Mouse (Mus musculus) liver, adult 2 months (tissue): ENCODE results near the gene Tmcc2. TPM values are rescaled to one million over a fixed set of nuclear protein-coding genes. Genes with fewer than 3 reads are reported as not detected.

Experiments
- DNase-seq: peaks from one replicate; pipeline ENCODE4 v3.0.0-alpha.2; 2011; ENCODE audit warnings: low read depth, low spot score; ENCODE audit errors: extremely low read depth
- H3K27ac ChIP-seq: fragments of 200-500 bp; replicated peaks from 2 replicates; pipeline ENCODE4 v1.5.1; 2012; ENCODE audit warnings: low read depth, mild to moderate bottlenecking, control low read depth, inconsistent platforms, low read length; ENCODE audit not compliant: insufficient read depth
- H3K27me3 ChIP-seq: fragments of 200-500 bp; 2 replicates; pipeline ENCODE4 v1.6.1; 2012; ENCODE audit warnings: mild to moderate bottlenecking, moderate library complexity, low read length, inconsistent platforms; ENCODE audit not compliant: control insufficient read depth, insufficient read depth
- H3K36me3 ChIP-seq: fragments of 200-500 bp; 2 replicates; pipeline ENCODE4 v1.6.1; 2012; ENCODE audit warnings: low read length, inconsistent platforms; ENCODE audit not compliant: control insufficient read depth, insufficient read depth
- H3K4me1 ChIP-seq: fragments of 200-500 bp; 2 replicates; pipeline ENCODE4 v1.6.1; 2011; ENCODE audit warnings: low read length; ENCODE audit not compliant: control insufficient read depth, insufficient read depth
- H3K4me3 ChIP-seq: fragments of 200-500 bp; 2 replicates; pipeline ENCODE4 v1.5.1; 2011; ENCODE audit warnings: low read depth, mild to moderate bottlenecking, control low read depth, low read length, moderate library complexity; ENCODE audit not compliant: insufficient read depth
- H3K79me2 ChIP-seq: fragments of 200-500 bp; 2 replicates; pipeline ENCODE4 v1.6.1; 2012; ENCODE audit warnings: inconsistent platforms, mild to moderate bottlenecking, low read length, moderate library complexity; ENCODE audit not compliant: control insufficient read depth, insufficient read depth
- H3K9ac ChIP-seq: fragments of 200-500 bp; 2 replicates; pipeline ENCODE4 v1.6.1; 2012; ENCODE audit warnings: low read depth, mild to moderate bottlenecking, control low read depth, inconsistent platforms, low read length
- CTCF ChIP-seq: fragments of 200-500 bp; IDR thresholded peaks from 2 replicates; pipeline ENCODE4 v1.5.1; 2011; ENCODE audit warnings: low read depth, low read length, control low read depth
- POLR2A ChIP-seq: fragments of 200-500 bp; IDR thresholded peaks from 2 replicates; pipeline ENCODE4 v1.6.1; 2011; ENCODE audit warnings: low read length, control low read depth; ENCODE audit not compliant: insufficient read depth; ENCODE audit errors: extremely low read depth
- WGBS: fragments of 180-500 bp; shearing (Covaris S2); methylation state at CpG from one replicate; pipeline ENCODE4 v1.1.7; 2018; 5-methylcytosine and 5-hydroxymethylcytosine counted together
- polyA plus RNA-seq: library from polyadenylated mRNA; depleted of rRNA; stranded (reverse); fragments of >200 nt; gene quantifications from 2 replicates; pipeline ENCODE4 v1.2.3, GENCODE M21; 2012
- total RNA-seq: library from RNA; depleted of rRNA; stranded (reverse); fragments of >200 nt; gene quantifications from 2 replicates; pipeline ENCODE4 v1.2.3, GENCODE M21; 2014

Gene Tmcc2
- total and polyA plus RNA-seq, 2 experiments = 1.6 to 2.5 TPM

- Histone ChIP-seq H3K27me3 (no peaks in the 10 kb centered on the region), H3K4me1 (peaks cover 4% of the 10 kb centered on the region; the same call in 1 of the 2 replicates), H3K27ac (peak overlapping the region; percentile 69; the same call in 1 of the 2 replicates), H3K9ac (peak overlapping the region; percentile 34; the same call in 1 of the 2 replicates), H3K36me3 (no peaks in the 10 kb centered on the region), H3K4me3 (no peak overlapping the region), H3K79me2 (no peaks in the 10 kb centered on the region)
- 89% methylated on average over 8 of the region's 8 CpGs for WGBS
- DNase-seq = peak; percentile 20
- TF ChIP-seq CTCF (no peak), POLR2A (no peak)
These were observed 7.0 kb downstream of the Tmcc2 start for GRCm38 (mm10) chr1:132384001-132384554.

GRCm38 (mm10) chr1:132381929-132382328 is 9.2 kb downstream of the Tmcc2 start:
- no peak overlapping the region for H3K9ac ChIP-seq
- H3K36me3 ChIP-seq = no peaks in the 10 kb centered on the region
- no peak overlapping the region for H3K27ac ChIP-seq
- WGBS = 80% methylated on average over 10 of the region's 10 CpGs
- no peaks in the 10 kb centered on the region for H3K27me3 ChIP-seq
- H3K4me3 ChIP-seq = no peak overlapping the region
- H3K79me2 ChIP-seq = no peaks in the 10 kb centered on the region
- DNase-seq = no peak
- no peak for TF ChIP-seq POLR2A
- no peak for TF ChIP-seq CTCF
- peaks cover 2% of the 10 kb centered on the region; the same call in 1 of the 2 replicates for H3K4me1 ChIP-seq

GRCm38 (mm10) chr1:132380550-132381100 is 10.5 kb downstream of the Tmcc2 start:
- no peaks in the 10 kb centered on the region for H3K79me2 ChIP-seq
- no peaks in the 10 kb centered on the region for H3K27me3 ChIP-seq
- no peaks in the 10 kb centered on the region for H3K36me3 ChIP-seq
- DNase-seq = no peak
- WGBS = 92% methylated on average over 27 of the region's 27 CpGs
- TF ChIP-seq POLR2A = no peak
- TF ChIP-seq CTCF = no peak
- H3K9ac ChIP-seq = no peak overlapping the region
- peaks cover 6% of the 10 kb centered on the region; the same call in 1 of the 2 replicates for H3K4me1 ChIP-seq
- no peak overlapping the region for H3K27ac ChIP-seq
- H3K4me3 ChIP-seq = no peak overlapping the region

- DNase-seq = no peak
- no peaks in the 10 kb centered on the region for H3K79me2 ChIP-seq
- H3K4me3 ChIP-seq = no peak overlapping the region
- peaks cover 3% of the 10 kb centered on the region; the same call in 1 of the 2 replicates for H3K4me1 ChIP-seq
- 86% methylated on average over 3 of the region's 3 CpGs for WGBS
- no peaks in the 10 kb centered on the region for H3K36me3 ChIP-seq
- no peak overlapping the region for H3K27ac ChIP-seq
- TF ChIP-seq CTCF (no peak), POLR2A (no peak)
- no peaks in the 10 kb centered on the region for H3K27me3 ChIP-seq
- H3K9ac ChIP-seq = no peak overlapping the region
These were observed 13.3 kb downstream of the Tmcc2 start for GRCm38 (mm10) chr1:132377811-132378210.

GRCm38 (mm10) chr1:132377055-132377365 is 14.1 kb downstream of the Tmcc2 start:
- Histone ChIP-seq H3K27me3 (no peaks in the 10 kb centered on the region), H3K4me3 (no peak overlapping the region), H3K27ac (peak overlapping the region; percentile 8), H3K36me3 (no peaks in the 10 kb centered on the region), H3K9ac (no peak overlapping the region), H3K4me1 (peaks cover 3% of the 10 kb centered on the region; the same call in 1 of the 2 replicates), H3K79me2 (no peaks in the 10 kb centered on the region)
- 64% methylated on average over 7 of the region's 7 CpGs for WGBS
- TF ChIP-seq POLR2A = no peak
- no peak for TF ChIP-seq CTCF
- no peak for DNase-seq
